Mouse (Mus musculus): ENCODE results near the gene Sigirr. TPM values are rescaled to one million over a fixed set of nuclear protein-coding genes. Genes with fewer than 3 reads are reported as not detected.
A peak's percentile ranks its signal among the peaks of the same experiment; 100 is the strongest.

Sigirr gene
- polyA plus RNA-seq, 1 experiment from 2014 or later = 12.6 TPM

DNA sequence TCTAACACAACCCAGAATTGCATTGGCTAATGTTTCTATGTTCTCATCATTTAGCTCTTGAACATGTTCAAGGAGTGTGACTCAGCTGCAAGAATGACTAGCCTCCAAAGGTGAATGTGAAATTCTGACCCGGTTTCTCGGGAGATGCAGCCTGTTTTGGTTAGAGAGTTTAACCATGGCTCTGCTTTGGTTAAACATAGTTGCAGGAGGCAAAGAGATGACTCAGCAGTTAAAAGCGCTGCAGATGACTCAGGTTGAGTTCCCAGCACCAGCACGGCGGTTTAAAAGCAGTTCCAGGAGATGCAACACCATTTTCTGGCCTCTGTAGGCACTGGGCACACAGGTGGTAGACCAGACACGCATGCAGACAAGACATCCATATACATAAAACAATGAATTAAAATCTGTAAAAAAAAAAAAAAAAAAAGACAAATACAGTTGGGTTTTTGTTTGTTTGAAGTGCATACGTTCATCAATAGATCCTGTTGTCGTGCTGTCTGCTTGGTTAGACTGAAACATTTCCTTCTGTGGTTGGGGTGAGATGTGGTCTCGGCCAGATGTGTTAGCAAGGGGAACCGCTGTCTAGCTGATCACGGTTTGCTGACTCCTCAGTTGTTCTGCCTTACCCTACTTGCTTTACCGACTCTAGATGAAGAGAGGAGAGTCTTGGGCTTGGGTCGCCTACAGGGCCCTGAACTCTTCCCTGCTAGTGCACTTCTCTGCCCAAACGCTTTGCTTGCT is 41.6 kb downstream of the Sigirr start:
- no peaks in the 10 kb centered on the region for H3K9me3 ChIP-seq (ENCODE audit: control insufficient read depth, low read length)
- ATAC-seq (ENCODE audit: low FRiP score, low TSS enrichment) (no peak), DNase-seq (ENCODE audit: low spot score) (no peak)
- no peaks in the 10 kb centered on the region for H3K36me3 ChIP-seq (ENCODE audit: control insufficient read depth, insufficient read depth, low read length)
- WGBS = 87% methylated on average over 14 of the region's 14 CpGs
- TF ChIP-seq CTCF (IDR thresholded peaks at IDR 0.05; ENCODE audit: low read depth) = no peak
- no peak overlapping the region for H3K4me2 ChIP-seq (replicated peaks; ENCODE audit: low read depth)
- no peak overlapping the region for H3K27ac ChIP-seq (replicated peaks)
- H3K4me1 ChIP-seq (replicated peaks; ENCODE audit: control insufficient read depth, insufficient read depth) = 0 out of 2 replicates have a peak, but pooled peaks cover 4% of the 10 kb centered on the region
- H3K4me3 ChIP-seq (ENCODE audit: low read depth, low read length) = no peak overlapping the region
- no peaks in the 10 kb centered on the region for H3K27me3 ChIP-seq (ENCODE audit: control insufficient read depth, insufficient read depth, low read length)
- H3K9ac ChIP-seq (ENCODE audit: low read length) = no peak overlapping the region

DNA sequence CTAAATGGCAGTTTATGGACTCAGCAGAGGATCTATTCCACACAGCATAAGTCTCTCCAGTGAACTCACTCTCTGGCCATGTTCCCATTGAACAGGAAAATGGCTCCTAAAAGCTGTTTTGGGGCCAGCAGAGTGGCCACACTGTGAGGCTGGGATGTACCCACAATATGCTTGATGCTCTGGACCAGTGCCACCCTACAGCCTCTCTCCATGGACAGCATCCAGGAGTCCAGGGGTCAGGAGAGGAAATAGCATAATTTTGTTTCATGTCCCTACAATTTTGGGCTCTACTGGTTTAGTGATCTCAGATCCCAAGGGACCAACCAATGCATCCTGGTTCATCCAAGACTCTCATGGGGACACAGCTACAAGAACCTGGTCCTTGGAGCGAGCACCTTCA is 42.8 kb downstream of the Sigirr start:
- ATAC-seq (ENCODE audit: low FRiP score, low TSS enrichment) (no peak), DNase-seq (ENCODE audit: low spot score) (no peak)
- H3K9me3 ChIP-seq (ENCODE audit: control insufficient read depth, low read length) = no peaks in the 10 kb centered on the region
- H3K9ac ChIP-seq (ENCODE audit: low read length) = no peak overlapping the region
- H3K4me3 ChIP-seq (ENCODE audit: low read depth, low read length) = no peak overlapping the region
- H3K4me2 ChIP-seq (replicated peaks; ENCODE audit: low read depth) = no peak overlapping the region
- 0 out of 2 replicates have a peak, but pooled peaks cover 4% of the 10 kb centered on the region for H3K4me1 ChIP-seq (replicated peaks; ENCODE audit: control insufficient read depth, insufficient read depth)
- TF ChIP-seq CTCF (IDR thresholded peaks at IDR 0.05; ENCODE audit: low read depth) = no peak
- TF ChIP-seq EP300 (optimal IDR thresholded peaks at IDR 0.05) = no peak
- H3K36me3 ChIP-seq (ENCODE audit: control insufficient read depth, insufficient read depth, low read length) = no peaks in the 10 kb centered on the region
- no peaks in the 10 kb centered on the region for H3K27me3 ChIP-seq (ENCODE audit: control insufficient read depth, insufficient read depth, low read length)
- 89% methylated on average over 1 of the region's 1 CpGs for WGBS
- no peak overlapping the region for H3K27ac ChIP-seq (replicated peaks)

DNA sequence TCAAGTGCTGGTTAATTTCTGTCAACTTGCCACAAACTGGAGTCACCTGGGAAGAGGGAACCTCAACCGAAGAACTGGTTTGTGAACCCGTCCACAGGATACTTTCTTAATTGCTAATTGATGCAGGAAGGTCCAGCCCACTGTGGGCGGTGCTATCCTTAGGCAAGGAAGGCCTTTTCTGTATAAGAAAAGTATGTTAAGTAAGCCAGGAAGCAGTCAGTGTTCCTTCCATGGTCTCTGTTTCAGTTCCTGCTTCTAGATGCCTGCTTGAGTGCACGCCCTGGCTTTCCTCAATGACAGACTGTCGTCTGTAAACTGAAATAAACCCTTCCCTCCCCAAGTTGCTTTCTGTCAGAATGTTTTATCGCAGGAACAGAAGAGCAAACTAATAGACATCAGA is 43.4 kb downstream of the Sigirr start:
- DNase-seq (ENCODE audit: low spot score) (no peak), ATAC-seq (ENCODE audit: low FRiP score, low TSS enrichment) (no peak)
- Histone ChIP-seq H3K4me3 (ENCODE audit: low read depth, low read length) (no peak overlapping the region), H3K9me3 (ENCODE audit: control insufficient read depth, low read length) (no peaks in the 10 kb centered on the region), H3K4me2 (replicated peaks; ENCODE audit: low read depth) (no peak overlapping the region), H3K4me1 (replicated peaks; ENCODE audit: control insufficient read depth, insufficient read depth) (0 out of 2 replicates have a peak, but pooled peaks cover 4% of the 10 kb centered on the region), H3K27ac (replicated peaks) (no peak overlapping the region), H3K9ac (ENCODE audit: low read length) (no peak overlapping the region), H3K27me3 (ENCODE audit: control insufficient read depth, insufficient read depth, low read length) (no peaks in the 10 kb centered on the region), H3K36me3 (ENCODE audit: control insufficient read depth, insufficient read depth, low read length) (no peaks in the 10 kb centered on the region)
- 77% methylated on average over 6 of the region's 6 CpGs for WGBS
- TF ChIP-seq EP300 (optimal IDR thresholded peaks at IDR 0.05) (no peak), CTCF (IDR thresholded peaks at IDR 0.05; ENCODE audit: low read depth) (no peak)

DNA sequence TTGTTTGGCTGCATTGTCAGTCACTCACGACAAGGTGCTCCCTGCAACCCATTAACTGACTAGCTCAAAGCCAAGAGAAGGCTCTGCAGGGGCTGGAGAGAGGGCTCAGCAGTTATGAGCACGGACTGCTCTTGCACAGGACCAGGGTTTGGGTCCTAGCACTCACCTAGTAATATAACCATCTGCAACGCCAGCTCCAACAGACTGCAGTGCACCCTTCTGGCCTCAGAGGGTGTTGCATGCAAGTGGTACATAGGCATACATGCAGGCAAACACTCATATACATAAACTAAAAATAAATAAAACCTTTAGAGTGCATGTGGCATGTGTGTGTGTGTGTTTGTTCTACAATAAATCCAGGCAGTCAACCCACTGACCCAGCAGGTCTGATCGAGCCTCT is 44.6 kb downstream of the Sigirr start:
- H3K4me2 ChIP-seq (replicated peaks; ENCODE audit: low read depth) = no peak overlapping the region
- H3K27ac ChIP-seq (replicated peaks) = no peak overlapping the region
- no peak overlapping the region for H3K9ac ChIP-seq (ENCODE audit: low read length)
- DNase-seq (ENCODE audit: low spot score) = no peak
- no peak for TF ChIP-seq EP300 (optimal IDR thresholded peaks at IDR 0.05)
- peak; percentile 40; the same call in 1 of the 2 replicates for TF ChIP-seq CTCF (IDR thresholded peaks at IDR 0.05; ENCODE audit: low read depth)
- H3K36me3 ChIP-seq (ENCODE audit: control insufficient read depth, insufficient read depth, low read length) = no peaks in the 10 kb centered on the region
- no peaks in the 10 kb centered on the region for H3K27me3 ChIP-seq (ENCODE audit: control insufficient read depth, insufficient read depth, low read length)
- ATAC-seq (ENCODE audit: low FRiP score, low TSS enrichment) = no peak
- 76% methylated on average over 4 of the region's 4 CpGs for WGBS
- H3K9me3 ChIP-seq (ENCODE audit: control insufficient read depth, low read length) = no peaks in the 10 kb centered on the region
- no peak overlapping the region for H3K4me3 ChIP-seq (ENCODE audit: low read depth, low read length)
- H3K4me1 ChIP-seq (replicated peaks; ENCODE audit: control insufficient read depth, insufficient read depth) = 0 out of 2 replicates have a peak, but pooled peaks cover 4% of the 10 kb centered on the region

DNA sequence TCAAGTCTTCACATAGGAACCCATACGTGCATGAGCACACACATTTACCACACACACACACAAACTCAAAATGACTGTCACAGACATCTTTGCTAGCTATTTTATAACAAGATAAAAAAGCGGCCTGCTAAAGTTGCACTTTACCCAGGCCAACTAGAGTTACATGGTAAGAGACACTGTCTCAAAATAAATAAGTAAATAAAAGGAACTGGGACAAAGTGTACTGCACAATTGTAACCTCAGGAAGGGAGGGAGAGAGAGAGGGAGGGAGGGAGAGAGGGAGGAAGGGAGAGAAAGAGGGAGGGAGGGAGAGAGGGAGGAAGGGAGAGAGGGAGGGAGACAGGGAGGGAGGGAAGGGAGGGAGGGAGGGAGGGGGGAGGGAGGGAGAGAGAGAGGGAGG is 48.0 kb downstream of the Sigirr start:
- Histone ChIP-seq H3K4me3 (ENCODE audit: low read depth, low read length) (no peak overlapping the region), H3K36me3 (ENCODE audit: control insufficient read depth, insufficient read depth, low read length) (no peaks in the 10 kb centered on the region), H3K4me1 (replicated peaks; ENCODE audit: control insufficient read depth, insufficient read depth) (0 out of 2 replicates have a peak, but pooled peaks cover 3% of the 10 kb centered on the region), H3K9me3 (ENCODE audit: control insufficient read depth, low read length) (no peaks in the 10 kb centered on the region), H3K4me2 (replicated peaks; ENCODE audit: low read depth) (no peak overlapping the region), H3K27me3 (ENCODE audit: control insufficient read depth, insufficient read depth, low read length) (no peaks in the 10 kb centered on the region), H3K27ac (replicated peaks) (no peak overlapping the region), H3K9ac (ENCODE audit: low read length) (no peak overlapping the region)
- DNase-seq (ENCODE audit: low spot score) (no peak), ATAC-seq (ENCODE audit: low FRiP score, low TSS enrichment) (no peak)
- WGBS = 69% methylated on average over 2 of the region's 2 CpGs
- no peak for TF ChIP-seq EP300 (optimal IDR thresholded peaks at IDR 0.05)
- no peak for TF ChIP-seq CTCF (IDR thresholded peaks at IDR 0.05; ENCODE audit: low read depth)

DNA sequence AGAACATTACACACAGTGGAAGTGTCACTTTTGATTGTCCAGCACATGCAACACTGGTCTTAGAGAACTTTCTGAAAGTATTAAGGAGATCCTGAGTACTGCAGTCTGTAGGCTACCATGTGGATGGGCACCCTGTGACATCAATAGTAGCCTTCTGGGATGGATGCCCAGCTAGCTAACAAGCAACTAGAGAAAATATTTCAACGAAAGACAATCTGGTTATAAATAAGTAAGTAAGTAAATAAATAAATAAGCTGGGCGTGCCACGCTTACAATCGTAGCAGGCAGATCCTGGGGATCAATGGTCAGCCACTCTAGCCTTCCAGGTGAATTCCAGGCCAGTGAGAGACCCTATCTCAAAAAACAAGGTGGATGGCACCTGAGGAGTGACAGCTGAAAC is 48.4 kb downstream of the Sigirr start:
- no peak for DNase-seq (ENCODE audit: low spot score)

More for the DNA sequence above, 48.4 kb downstream of the Sigirr start:
- no peak overlapping the region for H3K9ac ChIP-seq (ENCODE audit: low read length)
- H3K4me3 ChIP-seq (ENCODE audit: low read depth, low read length) = no peak overlapping the region
- TF ChIP-seq EP300 (optimal IDR thresholded peaks at IDR 0.05) (no peak), CTCF (IDR thresholded peaks at IDR 0.05; ENCODE audit: low read depth) (no peak)
- WGBS = 74% methylated on average over 4 of the region's 4 CpGs
- H3K27me3 ChIP-seq (ENCODE audit: control insufficient read depth, insufficient read depth, low read length) = no peaks in the 10 kb centered on the region
- no peak for ATAC-seq (ENCODE audit: low FRiP score, low TSS enrichment)
- H3K36me3 ChIP-seq (ENCODE audit: control insufficient read depth, insufficient read depth, low read length) = no peaks in the 10 kb centered on the region
- H3K4me1 ChIP-seq (replicated peaks; ENCODE audit: control insufficient read depth, insufficient read depth) = 0 out of 2 replicates have a peak, but pooled peaks cover 7% of the 10 kb centered on the region
- no peak overlapping the region for H3K27ac ChIP-seq (replicated peaks)
- H3K9me3 ChIP-seq (ENCODE audit: control insufficient read depth, low read length) = no peaks in the 10 kb centered on the region
- H3K4me2 ChIP-seq (replicated peaks; ENCODE audit: low read depth) = no peak overlapping the region

Data from stomach, postnatal 0 days (tissue).